Comparison of ENCODE assay signal across 12 mouse cellular contexts in the genomic region with DNA sequence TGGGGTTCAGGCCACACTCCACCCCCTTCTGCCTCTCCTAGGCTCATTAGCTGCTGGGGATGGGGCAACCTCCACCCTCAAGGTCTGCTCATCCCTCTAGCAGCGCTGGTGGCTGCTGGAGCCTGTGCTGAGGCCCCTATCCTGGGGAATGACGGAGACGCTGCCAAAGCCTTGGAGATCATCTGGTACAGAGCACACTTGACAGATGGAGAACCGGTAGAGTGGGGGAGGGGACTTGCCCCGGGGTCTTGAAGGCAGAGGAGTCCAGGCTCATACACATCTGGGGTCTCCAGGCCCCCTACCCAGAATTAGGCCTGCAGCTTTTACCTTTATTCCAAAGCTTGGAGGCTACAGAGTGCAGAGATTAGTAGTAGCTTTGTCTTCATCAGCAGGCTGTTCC. TPM values are rescaled to one million over a fixed set of nuclear protein-coding genes. Genes with fewer than 3 reads are reported as not detected.
DNase-seq lines count a peak whose midpoint lies in the region; ATAC-seq lines count a peak whose summit lies in the region.
"Had no signal": no experiment of that assay in that cellular context is flagged by ENCODE, and none has a peak within 500 bp of the region (broad histone marks: within the 10 kb centered on the region; RNA-seq: fewer than 3 reads in every experiment).

No protein-coding gene starts in this region.

- no peak overlapping the region for H3K9ac ChIP-seq in neural tube, embryonic 11.5 days (ENCODE audit: low read length)
- no peak overlapping the region for H3K9ac ChIP-seq in forebrain, embryonic 14.5 days (ENCODE audit: low read length)
- no peak overlapping the region for H3K9ac ChIP-seq in midbrain, embryonic 12.5 days (replicated peaks)

- no peak for ATAC-seq in neural tube, embryonic 11.5 days (ENCODE audit: insufficient read depth, low FRiP score, low TSS enrichment)
- ATAC-seq in forebrain, embryonic 14.5 days = no peak
- ATAC-seq in midbrain, embryonic 12.5 days (ENCODE audit: low FRiP score, low read depth) = no peak
- ATAC-seq: Patski had no signal

- H3K4me1 ChIP-seq in neural tube, embryonic 11.5 days (ENCODE audit: control insufficient read depth, insufficient read depth, low read length) = peaks cover 12% of the 10 kb centered on the region
- H3K4me1 ChIP-seq in forebrain, embryonic 14.5 days (ENCODE audit: control insufficient read depth, insufficient read depth, low read length) = peaks cover 17% of the 10 kb centered on the region
- peaks cover 36% of the 10 kb centered on the region for H3K4me1 ChIP-seq in midbrain, embryonic 12.5 days

- H3K4me2 ChIP-seq in neural tube, embryonic 11.5 days (ENCODE audit: low read depth) = no peak overlapping the region
- H3K4me2 ChIP-seq in forebrain, embryonic 14.5 days (ENCODE audit: low read length) = no peak overlapping the region
- H3K4me2 ChIP-seq in midbrain, embryonic 12.5 days (replicated peaks) = no peak overlapping the region

- no peak overlapping the region for H3K4me3 ChIP-seq in neural tube, embryonic 11.5 days (ENCODE audit: low read depth, low read length)
- H3K4me3 ChIP-seq in forebrain, embryonic 14.5 days (ENCODE audit: low read depth, low read length) = no peak overlapping the region
- no peak overlapping the region for H3K4me3 ChIP-seq in midbrain, embryonic 12.5 days

- H3K27ac ChIP-seq in neural tube, embryonic 11.5 days (ENCODE audit: low read depth, low read length) = peak overlapping the region; percentile 40; the same call in 1 of the 2 replicates
- H3K27ac ChIP-seq in forebrain, embryonic 14.5 days (ENCODE audit: low read depth, low read length) = no peak overlapping the region
- peak overlapping the region; percentile 17 for H3K27ac ChIP-seq in midbrain, embryonic 12.5 days (replicated peaks)

- no peaks in the 10 kb centered on the region for H3K36me3 ChIP-seq in neural tube, embryonic 11.5 days (ENCODE audit: control insufficient read depth, insufficient read depth, low read length)
- no peaks in the 10 kb centered on the region for H3K36me3 ChIP-seq in forebrain, embryonic 14.5 days (ENCODE audit: control insufficient read depth, insufficient read depth, low read length)
- no peaks in the 10 kb centered on the region; the same call in 1 of the 2 replicates for H3K36me3 ChIP-seq in midbrain, embryonic 12.5 days

- H3K9me3 ChIP-seq in neural tube, embryonic 11.5 days (ENCODE audit: control insufficient read depth, low read length) = no peaks in the 10 kb centered on the region
- no peaks in the 10 kb centered on the region for H3K9me3 ChIP-seq in forebrain, embryonic 14.5 days (replicated peaks; ENCODE audit: control insufficient read depth, low read length)
- H3K9me3 ChIP-seq in midbrain, embryonic 12.5 days = no peaks in the 10 kb centered on the region

- peak; percentile 55 for DNase-seq in neural tube, embryonic 11.5 days (ENCODE audit: low spot score)
- DNase-seq in neural tube, embryonic 10.5 days (ENCODE audit: extremely low spot score, low spot score) = no peak
- DNase-seq in forebrain, embryonic 14.5 days (ENCODE audit: low spot score) = peak; percentile 60
- DNase-seq in kidney, postnatal 36 days = no peak
- DNase-seq in ovary, adult 18-20 months (ENCODE audit: low spot score) = no peak
- DNase-seq in liver = no peak
- no peak for DNase-seq in c-Kit-positive CD71-positive TER-119-positive erythroid progenitor cells, embryonic 14.5 days (ENCODE audit: low spot score)
- DNase-seq: kidney, adult 18-20 months; lung, adult 18-20 months; thymus, postnatal 25 days had no signal

- WGBS in neural tube, embryonic 11.5 days = 40% methylated on average over 5 of the region's 5 CpGs
- 37% methylated on average over 5 of the region's 5 CpGs for WGBS in forebrain, embryonic 14.5 days
- WGBS in midbrain, embryonic 12.5 days = 53% methylated on average over 5 of the region's 5 CpGs

- no peaks in the 10 kb centered on the region for H3K27me3 ChIP-seq in neural tube, embryonic 11.5 days (ENCODE audit: control insufficient read depth, insufficient read depth, low read length)
- H3K27me3 ChIP-seq in forebrain, embryonic 14.5 days (replicated peaks; ENCODE audit: control insufficient read depth, insufficient read depth, low read length) = no peaks in the 10 kb centered on the region
- peaks cover 35% of the 10 kb centered on the region; the same call in 1 of the 2 replicates for H3K27me3 ChIP-seq in midbrain, embryonic 12.5 days
- H3K27me3 ChIP-seq: Patski had no signal

RNA-seq across cellular contexts. Expression of a gene that starts 3.2 kb away (rescaled TPM):
- 20.6 and 21.8 TPM in 2 replicates for polyA plus RNA-seq in neural tube, embryonic 11.5 days (2014; fragmentation: Nextera tagmentation; extraction: Ambion mirVana)
- polyA plus RNA-seq in forebrain, embryonic 14.5 days (2014; fragmentation: Nextera tagmentation; extraction: Ambion mirVana) = 9.3 and 10.5 TPM in 2 replicates
- polyA plus RNA-seq in midbrain, embryonic 12.5 days (2016; fragmentation: Nextera tagmentation; extraction: Ambion mirVana) = 14.9 and 16.7 TPM in 2 replicates

Comparison
In these comparisons a context has a peak if more than half of its experiments do, and no peak if none do; other contexts are left out.
1. DNase-seq: peak in neural tube, embryonic 11.5 days (single experiment) and forebrain, embryonic 14.5 days (single experiment); none in neural tube, embryonic 10.5 days (single experiment), kidney, postnatal 36 days (0 of 2), ovary, adult 18-20 months (single experiment), liver (single experiment) and c-Kit-positive CD71-positive TER-119-positive erythroid progenitor cells, embryonic 14.5 days (single experiment).